Mouse (Mus musculus) CH12.LX (cell line): ENCODE measurements around the gene Gtsf1.

Source experiments
- CTCF ChIP-seq, 2 experiments: IDR thresholded peaks in 1 of 2; conservative IDR thresholded peaks in 1 of 2; 2 replicates each; pipeline ENCODE4 v1.5.1; 2011 to 2012; ENCODE audit warnings: low read depth in 2 of 2, low read length in 2 of 2, improper control_type of control experiment in 1 of 2, inconsistent platforms in 1 of 2, mild to moderate bottlenecking in 1 of 2, moderate library complexity in 1 of 2
- GABPA ChIP-seq: IDR thresholded peaks from 2 replicates; pipeline ENCODE4 v1.6.1; 2012; ENCODE audit warnings: low read depth, low read length, improper control_type of control experiment, inconsistent platforms; ENCODE audit not compliant: insufficient replicate concordance
- HCFC1 ChIP-seq: IDR thresholded peaks from 2 replicates; pipeline ENCODE4 v1.6.1; 2012; ENCODE audit warnings: low read depth, mild to moderate bottlenecking, inconsistent platforms, low read length, improper control_type of control experiment
- JUN ChIP-seq: IDR thresholded peaks from 2 replicates; pipeline ENCODE4 v1.6.1; 2011; ENCODE audit warnings: low read depth, mild to moderate bottlenecking, low read length, improper control_type of control experiment, moderate library complexity; ENCODE audit not compliant: insufficient read depth
- MAFK ChIP-seq: IDR thresholded peaks from 2 replicates; pipeline ENCODE4 v1.6.1; 2011; ENCODE audit warnings: low read length, improper control_type of control experiment; ENCODE audit not compliant: insufficient replicate concordance
- MAX ChIP-seq: IDR thresholded peaks from 2 replicates; pipeline ENCODE4 v1.6.1; 2011; ENCODE audit warnings: low read length, improper control_type of control experiment
- POLR2A ChIP-seq: IDR thresholded peaks from 2 replicates; pipeline ENCODE4 v1.6.1; 2011; ENCODE audit warnings: low read depth, mild to moderate bottlenecking, improper control_type of control experiment, low read length
- POLR2AphosphoS2 ChIP-seq: IDR thresholded peaks from 2 replicates; pipeline ENCODE4 v1.6.1; 2011; ENCODE audit warnings: low read depth, low read length, improper control_type of control experiment
- RCOR1 ChIP-seq: conservative IDR thresholded peaks from 2 replicates; pipeline ENCODE4 v1.6.1; 2012; ENCODE audit warnings: low read depth, mild to moderate bottlenecking, inconsistent platforms, low read length, improper control_type of control experiment
- SMC3 ChIP-seq: IDR thresholded peaks from 2 replicates; pipeline ENCODE4 v1.6.1; 2011; ENCODE audit warnings: low read depth, low read length, improper control_type of control experiment
- TCF12 ChIP-seq: IDR thresholded peaks from 2 replicates; pipeline ENCODE4 v1.6.1; 2014; ENCODE audit warnings: low read depth, mild to moderate bottlenecking, inconsistent platforms, low read length, improper control_type of control experiment
- ZC3H11A ChIP-seq: IDR thresholded peaks from 2 replicates; pipeline ENCODE4 v1.6.1; 2012; ENCODE audit warnings: low read depth, mild to moderate bottlenecking, inconsistent platforms, low read length, improper control_type of control experiment

GRCm38 (mm10) chr15:103354690-103355089 lies 75.6 kb downstream of the Gtsf1 start:
- TF ChIP-seq RCOR1 (no peak), CTCF (conservative IDR thresholded peaks at IDR 0.05 in 1 of 2, IDR thresholded peaks at IDR 0.05 in 1 of 2; ENCODE audit: low read depth in 2 of 2, low read length in 2 of 2) (no peak), MAX (no peak), MAFK (no peak), SMC3 (no peak), GABPA (no peak), POLR2A (no peak), HCFC1 (no peak), ZC3H11A (no peak), POLR2AphosphoS2 (no peak), JUN (no peak), TCF12 (no peak; the same call in 1 of the 2 replicates)
